Mouse (Mus musculus): ENCODE data around the gene Rrp7a. TPM values are rescaled to one million over a fixed set of nuclear protein-coding genes. Genes with fewer than 3 reads are reported as not detected.

Rrp7a gene
- polyA plus RNA-seq, 1 experiment from 2014 or later, result 67.3 TPM

- no peak overlapping the region for H3K9ac ChIP-seq
- peaks cover 21% of the 10 kb centered on the region for H3K4me1 ChIP-seq
- H3K9me3 ChIP-seq, result no peaks in the 10 kb centered on the region
- peak; percentile 17; the same call in 1 of the 2 replicates for ATAC-seq (ENCODE audit: insufficient number of reproducible peaks, low FRiP score, low TSS enrichment, low read depth)
- no peak overlapping the region for H3K4me2 ChIP-seq
- H3K36me3 ChIP-seq, result no peaks in the 10 kb centered on the region
- H3K27me3 ChIP-seq, result peaks cover 7% of the 10 kb centered on the region
- H3K27ac ChIP-seq, result no peak overlapping the region; the same call in 1 of the 2 replicates
- WGBS, result 57% methylated on average over 13 of the region's 13 CpGs
- H3K4me3 ChIP-seq, result no peak overlapping the region
Measured at GRCm38 (mm10) chr15:83084022-83084640, 38.5 kb downstream of the Rrp7a start.

DNA sequence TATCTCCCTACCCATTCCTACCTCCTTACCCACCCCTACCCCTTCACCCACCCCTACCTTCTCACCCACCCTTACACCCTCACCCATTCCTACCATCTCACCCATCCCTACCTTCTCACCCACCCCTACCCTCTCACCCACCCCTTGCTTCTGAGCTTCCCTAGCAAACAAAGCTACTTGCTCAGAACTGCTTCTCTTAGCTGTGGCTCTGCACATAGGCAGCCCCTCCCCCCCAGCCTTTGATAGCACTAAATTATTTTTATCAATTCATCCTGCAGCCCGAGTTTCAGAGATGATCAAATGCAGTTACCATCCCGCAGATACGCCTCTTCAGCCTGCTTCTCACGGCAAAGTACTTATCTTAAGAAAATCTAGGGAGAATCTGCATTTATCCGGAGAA is 39.1 kb downstream of the Rrp7a start:
- WGBS, result 70% methylated on average over 5 of the region's 5 CpGs
- Histone ChIP-seq H3K4me2 (no peak overlapping the region), H3K36me3 (no peaks in the 10 kb centered on the region), H3K9ac (no peak overlapping the region), H3K27ac (no peak overlapping the region), H3K4me3 (no peak overlapping the region), H3K4me1 (peaks cover 15% of the 10 kb centered on the region), H3K27me3 (peaks cover 4% of the 10 kb centered on the region; the same call in 1 of the 2 replicates), H3K9me3 (no peaks in the 10 kb centered on the region)
- ATAC-seq (ENCODE audit: insufficient number of reproducible peaks, low FRiP score, low TSS enrichment, low read depth), result no peak

- Histone ChIP-seq H3K4me1 (peaks cover 4% of the 10 kb centered on the region), H3K4me2 (no peak overlapping the region), H3K27me3 (peaks cover 4% of the 10 kb centered on the region; the same call in 1 of the 2 replicates), H3K36me3 (no peaks in the 10 kb centered on the region), H3K27ac (no peak overlapping the region), H3K4me3 (no peak overlapping the region), H3K9me3 (no peaks in the 10 kb centered on the region), H3K9ac (no peak overlapping the region)
- WGBS, result 54% methylated on average over 27 of the region's 27 CpGs
- no peak for ATAC-seq (ENCODE audit: insufficient number of reproducible peaks, low FRiP score, low TSS enrichment, low read depth)
Measured at GRCm38 (mm10) chr15:83075607-83076525, 46.7 kb downstream of the Rrp7a start.

- ATAC-seq (ENCODE audit: insufficient number of reproducible peaks, low FRiP score, low TSS enrichment, low read depth), result no peak
- Histone ChIP-seq H3K36me3 (no peaks in the 10 kb centered on the region), H3K9me3 (no peaks in the 10 kb centered on the region), H3K27ac (no peak overlapping the region), H3K4me3 (no peak overlapping the region), H3K4me1 (peaks cover 8% of the 10 kb centered on the region), H3K27me3 (peaks cover 4% of the 10 kb centered on the region; the same call in 1 of the 2 replicates), H3K9ac (no peak overlapping the region), H3K4me2 (no peak overlapping the region)
- 74% methylated on average over 4 of the region's 4 CpGs for WGBS
Measured at GRCm38 (mm10) chr15:83074179-83074578, 48.4 kb downstream of the Rrp7a start.

- Histone ChIP-seq H3K4me2 (no peak overlapping the region), H3K4me1 (peaks cover 8% of the 10 kb centered on the region), H3K9ac (no peak overlapping the region), H3K36me3 (no peaks in the 10 kb centered on the region), H3K27me3 (peaks cover 4% of the 10 kb centered on the region; the same call in 1 of the 2 replicates), H3K27ac (no peak overlapping the region), H3K9me3 (no peaks in the 10 kb centered on the region), H3K4me3 (no peak overlapping the region)
- ATAC-seq (ENCODE audit: insufficient number of reproducible peaks, low FRiP score, low TSS enrichment, low read depth), result no peak
- 86% methylated on average over 5 of the region's 5 CpGs for WGBS
Measured at GRCm38 (mm10) chr15:83071752-83072151, 50.8 kb downstream of the Rrp7a start.

DNA sequence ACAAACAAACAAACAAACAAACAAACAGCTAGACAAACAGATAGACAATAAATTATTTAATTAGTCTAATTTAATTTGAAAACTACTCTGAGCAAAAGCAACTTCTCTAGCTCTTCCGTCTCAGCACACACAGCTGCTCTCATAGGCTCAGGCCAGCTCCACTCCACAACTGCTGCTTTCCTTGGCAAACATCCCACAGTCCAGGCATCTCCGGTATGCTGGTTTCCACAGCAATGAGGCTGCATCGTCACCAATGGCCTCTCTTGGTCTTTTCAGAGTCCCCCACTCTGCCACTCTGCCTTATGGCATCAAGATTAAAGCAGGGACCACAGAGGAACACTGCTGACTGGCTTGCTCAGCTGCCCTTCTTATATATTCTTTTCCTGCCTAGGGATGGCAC is 51.7 kb downstream of the Rrp7a start:
- Histone ChIP-seq H3K4me1 (peaks cover 8% of the 10 kb centered on the region), H3K4me3 (no peak overlapping the region), H3K9ac (no peak overlapping the region), H3K36me3 (no peaks in the 10 kb centered on the region), H3K9me3 (no peaks in the 10 kb centered on the region), H3K27me3 (no peaks in the 10 kb centered on the region), H3K4me2 (no peak overlapping the region), H3K27ac (peak overlapping the region; percentile 33; the same call in 1 of the 2 replicates)
- no peak; the same call in 1 of the 2 replicates for ATAC-seq (ENCODE audit: insufficient number of reproducible peaks, low FRiP score, low TSS enrichment, low read depth)
- 29% methylated on average over 3 of the region's 3 CpGs for WGBS

DNA sequence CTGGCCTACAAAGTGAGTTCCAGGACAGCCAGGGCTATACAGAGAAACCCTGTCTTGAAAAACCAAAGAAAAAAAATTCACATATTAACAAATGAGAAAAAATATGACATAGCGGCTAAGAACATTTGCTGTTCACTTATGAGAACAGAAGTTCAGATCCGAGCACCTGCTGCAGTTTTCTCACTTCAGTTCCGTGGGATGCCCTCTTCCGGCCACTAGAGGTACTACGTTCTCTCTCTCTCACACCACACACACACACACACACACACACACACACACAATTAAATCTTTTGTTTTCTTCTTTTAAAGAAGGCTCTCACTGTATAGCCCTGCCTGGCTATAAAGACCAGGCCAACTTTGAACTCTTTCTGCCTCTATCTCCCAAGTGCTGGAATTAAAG is 54.3 kb downstream of the Rrp7a start:
- 94% methylated on average over 5 of the region's 5 CpGs for WGBS
- no peak overlapping the region for H3K4me3 ChIP-seq
- no peak for ATAC-seq (ENCODE audit: insufficient number of reproducible peaks, low FRiP score, low TSS enrichment, low read depth)
- H3K36me3 ChIP-seq, result no peaks in the 10 kb centered on the region
- H3K9me3 ChIP-seq, result no peaks in the 10 kb centered on the region
- H3K27ac ChIP-seq, result no peak overlapping the region
- H3K27me3 ChIP-seq, result no peaks in the 10 kb centered on the region
- H3K4me2 ChIP-seq, result no peak overlapping the region
- H3K9ac ChIP-seq, result no peak overlapping the region
- H3K4me1 ChIP-seq, result peaks cover 12% of the 10 kb centered on the region

GRCm38 (mm10) chr15:83065543-83065942 is 57.1 kb downstream of the Rrp7a start:
- Histone ChIP-seq H3K27me3 (no peaks in the 10 kb centered on the region), H3K36me3 (no peaks in the 10 kb centered on the region), H3K4me1 (peaks cover 9% of the 10 kb centered on the region; the same call in 1 of the 2 replicates), H3K9me3 (no peaks in the 10 kb centered on the region), H3K9ac (no peak overlapping the region), H3K4me3 (no peak overlapping the region), H3K4me2 (no peak overlapping the region), H3K27ac (no peak overlapping the region)
- WGBS, result 35% methylated on average over 4 of the region's 4 CpGs
- ATAC-seq (ENCODE audit: insufficient number of reproducible peaks, low FRiP score, low TSS enrichment, low read depth), result no peak

Other genes with a start within 250 kb of the Rrp7a start
- 8.5 and 10.5 TPM in 2 replicates for gene Tcf20, start 134.9 kb downstream of the Rrp7a start, polyA plus RNA-seq (2015; fragmentation: Nextera tagmentation; extraction: Ambion mirVana)
- gene Nfam1, start 89.5 kb downstream of the Rrp7a start, polyA plus RNA-seq (2015; fragmentation: Nextera tagmentation; extraction: Ambion mirVana), result 4.7 and 5.2 TPM in 2 replicates
- gene Serhl, start 33.3 kb downstream of the Rrp7a start, polyA plus RNA-seq (2015; fragmentation: Nextera tagmentation; extraction: Ambion mirVana), result 66.0 and 68.8 TPM in 2 replicates
- gene Poldip3, start 26.6 kb upstream of the Rrp7a start, polyA plus RNA-seq (2015; fragmentation: Nextera tagmentation; extraction: Ambion mirVana), result 134 and 137 TPM in 2 replicates
- 152 and 185 TPM in 2 replicates for gene Cyb5r3, start 49.8 kb upstream of the Rrp7a start, polyA plus RNA-seq (2015; fragmentation: Nextera tagmentation; extraction: Ambion mirVana)
- 5.7 and 8.3 TPM in 2 replicates for gene A4galt, start 129.0 kb upstream of the Rrp7a start, polyA plus RNA-seq (2015; fragmentation: Nextera tagmentation; extraction: Ambion mirVana)
- gene Arfgap3, start 227.4 kb upstream of the Rrp7a start, polyA plus RNA-seq (2015; fragmentation: Nextera tagmentation; extraction: Ambion mirVana), result 60.8 and 61.4 TPM in 2 replicates

Data from limb, embryonic 15.5 days (tissue).